Mouse (Mus musculus): ENCODE data around the gene Pdcd2.

GRCm38 (mm10) chr17:15530141-15530540 lies 3.0 kb upstream of the Pdcd2 start:
- peak; percentile 33; the same call in 1 of the 2 replicates for TF ChIP-seq CTCF (IDR thresholded peaks at IDR 0.05; ENCODE audit: extremely low read depth, insufficient read length, insufficient replicate concordance, low read depth, low read length)
- no peak for TF ChIP-seq POLR2A (IDR thresholded peaks at IDR 0.05; ENCODE audit: low read depth, low read length)

Data from small intestine, adult 2 months (tissue).